Mouse (Mus musculus) embryo, embryonic 11 days (tissue): ENCODE results near the gene Hemk1.

Experiments
- DNase-seq: peaks from one replicate; pipeline ENCODE4 v3.0.0-alpha.2; 2015

The Hemk1 gene

GRCm38 (mm10) chr9:107294249-107294648 is 43.9 kb downstream of the Hemk1 start:
- peak; percentile 83 for DNase-seq

DNA sequence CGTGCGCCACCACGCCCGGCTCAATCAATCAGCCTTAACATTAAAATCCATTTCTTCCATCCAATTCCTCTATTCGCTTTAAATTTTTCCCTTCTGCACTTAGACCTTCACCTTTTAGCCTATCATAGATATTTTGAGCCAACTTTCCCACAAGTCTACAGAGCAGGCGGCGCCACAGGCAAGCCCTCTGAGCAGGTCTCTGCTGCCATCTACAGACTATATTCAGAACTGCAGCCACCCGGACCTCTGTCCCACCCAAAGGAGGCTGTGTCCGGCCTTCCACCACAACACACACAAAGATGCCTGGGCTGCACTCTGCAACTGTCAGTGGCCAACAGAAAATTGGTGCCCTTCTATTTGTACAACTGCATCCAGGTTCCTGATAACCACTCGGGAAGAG is 47.3 kb downstream of the Hemk1 start:
- DNase-seq: peak; percentile 81

DNA sequence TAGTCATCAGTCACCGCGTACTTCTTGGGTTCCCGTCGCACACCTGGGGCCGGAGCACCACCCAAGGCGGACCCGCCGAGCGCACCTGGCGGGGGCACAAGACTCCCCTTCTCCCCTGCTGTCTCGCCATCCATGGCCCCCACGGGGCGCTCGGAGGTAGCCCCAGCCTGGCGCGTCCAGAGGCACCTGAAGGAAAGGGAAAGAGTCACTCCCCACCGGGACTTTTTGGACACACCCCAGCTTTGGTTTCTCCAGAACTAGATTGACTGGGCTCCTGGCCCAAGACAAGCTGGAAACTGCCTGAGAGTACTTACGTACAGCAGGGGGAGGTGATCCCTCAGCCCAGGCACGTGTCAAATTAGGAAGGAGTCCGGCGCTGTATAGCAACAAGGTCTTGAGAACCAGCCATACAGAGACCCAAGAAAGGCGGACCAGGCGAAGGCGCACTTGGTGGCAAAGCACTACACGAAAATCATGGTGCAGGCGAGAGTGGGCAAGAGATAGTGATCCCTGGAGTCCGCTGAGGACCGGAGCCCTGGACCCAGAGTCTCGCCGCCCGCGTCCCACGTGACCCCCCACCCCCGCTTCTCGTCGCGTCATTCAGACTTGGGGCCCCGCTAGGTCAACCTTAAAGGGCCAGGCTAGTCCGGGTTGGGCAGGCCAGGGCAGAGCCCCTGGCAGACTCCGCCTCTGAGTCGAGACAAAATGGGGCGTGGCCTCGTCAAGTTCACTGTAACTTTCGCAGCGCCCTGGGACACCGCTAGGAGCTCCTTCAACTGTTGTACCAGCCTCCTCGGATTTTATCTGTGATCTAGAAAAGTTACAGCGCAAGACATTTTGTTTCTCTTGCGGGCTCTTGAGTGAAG is 48.7 kb downstream of the Hemk1 start, which contains the start of gene Mapkapk3:
TSS of gene Mapkapk3 (minus strand) at position 667 of the 866 bp plus-strand sequence.
- DNase-seq: peak; percentile 95

- no peak for DNase-seq
Observed at GRCm38 (mm10) chr9:107288711-107289110, 49.4 kb downstream of the Hemk1 start.

- no peak for DNase-seq
Observed at GRCm38 (mm10) chr9:107288105-107288650, 50.0 kb downstream of the Hemk1 start.

- DNase-seq: no peak
Observed at GRCm38 (mm10) chr9:107287294-107287693, 50.9 kb downstream of the Hemk1 start.

DNA sequence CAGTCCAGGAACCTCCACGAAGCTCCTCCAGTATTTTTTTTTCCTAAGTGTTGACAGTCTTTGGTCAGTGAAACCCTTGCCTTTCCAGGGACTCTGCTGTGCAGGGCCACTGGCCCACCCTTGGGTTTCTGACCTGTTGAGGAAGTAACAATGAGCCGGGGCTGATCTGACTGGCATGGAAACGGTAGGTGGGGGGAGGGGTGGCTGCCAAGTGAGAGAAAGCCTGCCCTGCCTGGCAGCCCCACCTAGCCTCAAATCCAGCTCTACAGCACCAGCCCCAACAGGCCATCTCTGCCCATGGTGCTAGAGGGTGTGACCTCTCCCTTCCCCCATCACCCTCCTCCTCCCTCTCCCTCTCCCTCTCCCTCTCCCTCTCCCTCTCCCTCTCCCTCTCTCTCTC is 53.1 kb downstream of the Hemk1 start:
- no peak for DNase-seq

GRCm38 (mm10) chr9:107282951-107283350 is 55.2 kb downstream of the Hemk1 start:
- DNase-seq: no peak

DNA sequence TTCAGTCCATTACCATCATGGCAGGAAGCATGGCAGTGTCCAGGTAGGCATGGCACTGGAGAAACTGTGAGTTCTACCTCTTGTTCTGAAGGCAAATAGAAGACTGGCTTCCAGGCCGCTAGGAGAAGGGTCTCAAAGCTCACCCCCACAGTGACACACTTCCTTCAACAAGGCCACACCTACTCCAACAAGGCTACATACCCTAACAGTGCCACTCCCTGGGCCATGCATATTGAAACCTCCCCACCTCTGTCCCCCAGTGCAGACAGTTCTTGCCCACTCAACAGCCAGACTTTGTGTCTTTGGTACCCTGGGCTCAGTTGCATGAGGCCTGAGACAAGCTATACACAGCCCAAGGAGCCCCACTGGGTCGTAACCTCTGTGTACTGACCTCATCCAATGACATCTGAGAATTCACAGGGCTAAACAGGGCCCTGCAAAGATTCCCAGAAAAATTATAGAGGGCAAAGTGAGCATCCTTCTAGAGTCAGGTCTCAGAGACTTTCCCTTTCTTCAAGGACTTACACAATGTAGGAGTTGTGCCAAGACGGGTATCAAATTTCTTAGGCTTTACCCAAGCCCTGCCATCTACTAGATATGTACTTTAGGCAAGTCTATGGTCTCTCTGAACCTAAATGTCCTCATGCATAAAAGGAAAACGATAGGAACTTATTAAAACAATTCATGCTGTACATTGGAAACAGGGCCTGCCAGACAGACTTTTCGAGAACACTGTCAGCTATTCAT is 56.7 kb downstream of the Hemk1 start:
- no peak for DNase-seq

- no peak for DNase-seq
Observed at GRCm38 (mm10) chr9:107280322-107281027, 57.7 kb downstream of the Hemk1 start.

- peak; percentile 62 for DNase-seq
Observed at GRCm38 (mm10) chr9:107279378-107280321, 58.5 kb downstream of the Hemk1 start.

- no peak for DNase-seq
Observed at GRCm38 (mm10) chr9:107278527-107279377, 59.4 kb downstream of the Hemk1 start.

- no peak for DNase-seq
Observed at GRCm38 (mm10) chr9:107278126-107278525, 60.0 kb downstream of the Hemk1 start.

- no peak for DNase-seq
Observed at GRCm38 (mm10) chr9:107277603-107278002, 60.5 kb downstream of the Hemk1 start.
